ENCODE assay signal across 8 mouse cellular contexts in genomic region chr13:98814275-98815040, GRCm38 (mm10). TPM values are rescaled to one million over a fixed set of nuclear protein-coding genes. Genes with fewer than 3 reads are reported as not detected.
A peak's percentile ranks its signal among the peaks of the same experiment; 100 is the strongest.
DNase-seq lines count a peak whose midpoint lies in the region; ATAC-seq and TF ChIP-seq lines count a peak whose summit lies in the region.

No protein-coding gene starts in this region.

- WGBS in embryonic facial prominence, embryonic 11.5 days = under 1% methylated on average over 26 of the region's 81 CpGs
- under 1% methylated on average over 72 of the region's 81 CpGs for WGBS in heart, embryonic 13.5 days
- under 1% methylated on average over 40 of the region's 81 CpGs for WGBS in kidney, embryonic 16.5 days
- 3% methylated on average over 61 of the region's 81 CpGs for WGBS in liver, postnatal 0 days (ENCODE audit: insufficient replicate concordance)
- under 1% methylated on average over 44 of the region's 81 CpGs for WGBS in neural tube, embryonic 15.5 days

- H3K79me2 ChIP-seq in C2C12 (ENCODE audit: control insufficient read depth, insufficient read depth) = peaks cover 53% of the 10 kb centered on the region

- peak overlapping the region; percentile 97 for H3K9ac ChIP-seq in embryonic facial prominence, embryonic 11.5 days (replicated peaks; ENCODE audit: low read length)
- H3K9ac ChIP-seq in heart, embryonic 13.5 days = peak overlapping the region; percentile 99
- H3K9ac ChIP-seq in kidney, embryonic 16.5 days (replicated peaks; ENCODE audit: low read length) = peak overlapping the region; percentile 97
- peak overlapping the region; percentile 95 for H3K9ac ChIP-seq in liver, postnatal 0 days (replicated peaks)
- H3K9ac ChIP-seq in neural tube, embryonic 15.5 days (replicated peaks) = peak overlapping the region; percentile 89

- no peaks in the 10 kb centered on the region for H3K4me1 ChIP-seq in embryonic facial prominence, embryonic 11.5 days (ENCODE audit: control insufficient read depth, insufficient read depth, low read length)
- peaks cover 27% of the 10 kb centered on the region for H3K4me1 ChIP-seq in heart, embryonic 13.5 days
- peaks cover 36% of the 10 kb centered on the region for H3K4me1 ChIP-seq in kidney, embryonic 16.5 days (ENCODE audit: insufficient read depth, low read length)
- peaks cover 8% of the 10 kb centered on the region for H3K4me1 ChIP-seq in liver, postnatal 0 days (ENCODE audit: insufficient read depth)
- peaks cover 12% of the 10 kb centered on the region for H3K4me1 ChIP-seq in neural tube, embryonic 15.5 days

- H3K27me3 ChIP-seq in C2C12 (ENCODE audit: control insufficient read depth, insufficient read depth, insufficient read length) = no peaks in the 10 kb centered on the region
- H3K27me3 ChIP-seq in embryonic facial prominence, embryonic 11.5 days (ENCODE audit: control insufficient read depth, insufficient read depth, low read length) = no peaks in the 10 kb centered on the region
- no peaks in the 10 kb centered on the region for H3K27me3 ChIP-seq in heart, embryonic 13.5 days (replicated peaks)
- H3K27me3 ChIP-seq in kidney, embryonic 16.5 days (ENCODE audit: insufficient read depth, low read length) = no peaks in the 10 kb centered on the region
- no peaks in the 10 kb centered on the region for H3K27me3 ChIP-seq in liver, postnatal 0 days (ENCODE audit: insufficient read depth, low read length)
- no peaks in the 10 kb centered on the region for H3K27me3 ChIP-seq in neural tube, embryonic 15.5 days (replicated peaks)

- H3K36me3 ChIP-seq in C2C12 (ENCODE audit: control insufficient read depth, insufficient read depth) = no peaks in the 10 kb centered on the region
- no peaks in the 10 kb centered on the region for H3K36me3 ChIP-seq in embryonic facial prominence, embryonic 11.5 days (replicated peaks; ENCODE audit: control insufficient read depth, insufficient read depth, low read depth, low read length)
- H3K36me3 ChIP-seq in heart, embryonic 13.5 days = no peaks in the 10 kb centered on the region
- H3K36me3 ChIP-seq in kidney, embryonic 16.5 days (ENCODE audit: insufficient read depth, low read length) = no peaks in the 10 kb centered on the region
- no peaks in the 10 kb centered on the region; the same call in 1 of the 2 replicates for H3K36me3 ChIP-seq in liver, postnatal 0 days (replicated peaks; ENCODE audit: insufficient read depth, low read length)
- H3K36me3 ChIP-seq in neural tube, embryonic 15.5 days = no peaks in the 10 kb centered on the region

- peak; percentile 12 for ATAC-seq in activated CD4-positive, CD25-positive, alpha-beta regulatory T cell, adult 4 months
- peak; percentile 54 for ATAC-seq in embryonic facial prominence, embryonic 11.5 days (replicated peaks; ENCODE audit: insufficient number of reproducible peaks, low FRiP score, low TSS enrichment, low read depth)
- ATAC-seq in heart, embryonic 13.5 days (ENCODE audit: extremely low read depth, insufficient number of reproducible peaks, low FRiP score, low TSS enrichment) = peak; percentile 62
- ATAC-seq in kidney, embryonic 16.5 days (ENCODE audit: low FRiP score, low TSS enrichment) = peak; percentile 60
- peak; percentile 47 for ATAC-seq in liver, postnatal 0 days
- peak; percentile 65 for ATAC-seq in neural tube, embryonic 15.5 days (ENCODE audit: low FRiP score)

- peak overlapping the region; percentile 95 for H3K27ac ChIP-seq in embryonic facial prominence, embryonic 11.5 days (replicated peaks; ENCODE audit: low read depth, low read length)
- peak overlapping the region; percentile 99 for H3K27ac ChIP-seq in heart, embryonic 13.5 days (replicated peaks)
- H3K27ac ChIP-seq in kidney, embryonic 16.5 days (ENCODE audit: low read length) = peak overlapping the region; percentile 99
- peak overlapping the region; percentile 99 for H3K27ac ChIP-seq in liver, postnatal 0 days (ENCODE audit: low read depth)
- H3K27ac ChIP-seq in neural tube, embryonic 15.5 days (replicated peaks) = peak overlapping the region; percentile 94

- H3K4me3 ChIP-seq in C2C12 (ENCODE audit: insufficient read depth, poor library complexity, severe bottlenecking) = peak overlapping the region; percentile 78
- peak overlapping the region; percentile 61 for H3K4me3 ChIP-seq in embryonic facial prominence, embryonic 11.5 days (ENCODE audit: low read depth, low read length)
- H3K4me3 ChIP-seq in heart, embryonic 13.5 days = peak overlapping the region; percentile 97
- peak overlapping the region; percentile 91 for H3K4me3 ChIP-seq in kidney, embryonic 16.5 days (ENCODE audit: low read length)
- H3K4me3 ChIP-seq in liver, postnatal 0 days (ENCODE audit: low read depth, low read length) = peak overlapping the region; percentile 91
- peak overlapping the region; percentile 93 for H3K4me3 ChIP-seq in neural tube, embryonic 15.5 days (replicated peaks)

- H3K79me3 ChIP-seq in C2C12 (ENCODE audit: low read depth) = peaks cover 44% of the 10 kb centered on the region

- H3K9me3 ChIP-seq in embryonic facial prominence, embryonic 11.5 days (replicated peaks; ENCODE audit: control insufficient read depth, low read length) = no peaks in the 10 kb centered on the region
- H3K9me3 ChIP-seq in heart, embryonic 13.5 days = no peaks in the 10 kb centered on the region
- H3K9me3 ChIP-seq in kidney, embryonic 16.5 days (ENCODE audit: low read length) = no peaks in the 10 kb centered on the region
- H3K9me3 ChIP-seq in liver, postnatal 0 days (ENCODE audit: low read length) = no peaks in the 10 kb centered on the region
- no peaks in the 10 kb centered on the region for H3K9me3 ChIP-seq in neural tube, embryonic 15.5 days (replicated peaks)

- peak overlapping the region; percentile 97 for H3ac ChIP-seq in C2C12 (ENCODE audit: control insufficient read depth, insufficient read length, low read depth)

- H3K4me2 ChIP-seq in embryonic facial prominence, embryonic 11.5 days (ENCODE audit: low read depth, low read length) = peak overlapping the region; percentile 53
- H3K4me2 ChIP-seq in heart, embryonic 13.5 days = peak overlapping the region; percentile 75
- H3K4me2 ChIP-seq in kidney, embryonic 16.5 days (replicated peaks; ENCODE audit: low read depth, low read length) = peak overlapping the region; percentile 62
- peak overlapping the region; percentile 70 for H3K4me2 ChIP-seq in liver, postnatal 0 days (ENCODE audit: low read depth, low read length)
- peak overlapping the region; percentile 66 for H3K4me2 ChIP-seq in neural tube, embryonic 15.5 days

- TF ChIP-seq CTCF in C2C12 (IDR thresholded peaks at IDR 0.05; ENCODE audit: control insufficient read depth, insufficient read depth, insufficient read length) = no peak
- no peak for TF ChIP-seq CTCF in liver, postnatal 0 days (IDR thresholded peaks at IDR 0.05; ENCODE audit: low read depth)

- no peak for TF ChIP-seq EP300 in liver, postnatal 0 days (IDR thresholded peaks at IDR 0.05; ENCODE audit: low read depth)

- peak; percentile 56 for DNase-seq in embryonic facial prominence, embryonic 11.5 days (ENCODE audit: low spot score)
- DNase-seq in liver, postnatal 0 days = peak; percentile 72
- DNase-seq in thymus, postnatal 25 days = peak; percentile 61

TF ChIP-seq in C2C12, 6 proteins besides CTCF, POLR2A, EP300 and RAD21:
- TF ChIP-seq CEBPB (IDR thresholded peaks at IDR 0.05; ENCODE audit: low read depth) = no peak
- no peak for TF ChIP-seq FOSL1 (IDR thresholded peaks at IDR 0.05; ENCODE audit: insufficient read depth, low read length, poor library complexity, severe bottlenecking)
- TF ChIP-seq USF1 (IDR thresholded peaks at IDR 0.05; ENCODE audit: low read depth) = no peak
- TF ChIP-seq MYOG (IDR thresholded peaks at IDR 0.05; ENCODE audit: control insufficient read depth, extremely low read depth, insufficient read length) = no peak
- no peak for TF ChIP-seq MAX (IDR thresholded peaks at IDR 0.05)
- no peak for TF ChIP-seq MYOD1 (IDR thresholded peaks at IDR 0.05; ENCODE audit: control insufficient read depth, insufficient read length, low read depth)

RNA-seq across cellular contexts. Expression of gene Fcho2, which starts 0.8 kb away (rescaled TPM):
- polyA plus RNA-seq in C2C12 (2012; fragmentation: generic; extraction: Trizol) = 3.1 TPM
- polyA plus RNA-seq in activated CD4-positive, CD25-positive, alpha-beta regulatory T cell, adult 4 months (2017; shearing (Covaris generic)) = 10 to 100 TPM; 42.3 to 47.9 TPM
- 28.1 and 28.6 TPM in 2 replicates for polyA plus RNA-seq in embryonic facial prominence, embryonic 11.5 days (2014; fragmentation: Nextera tagmentation; extraction: Ambion mirVana)
- polyA plus RNA-seq in heart, embryonic 13.5 days (2015; fragmentation: Nextera tagmentation; extraction: Ambion mirVana) = 23.0 and 26.3 TPM in 2 replicates
- polyA plus RNA-seq in kidney, embryonic 16.5 days (2015; fragmentation: Nextera tagmentation; extraction: Ambion mirVana) = 37.5 and 44.7 TPM in 2 replicates
- polyA plus RNA-seq in liver, postnatal 0 days (2015; fragmentation: Nextera tagmentation; extraction: Ambion mirVana) = 16.6 and 16.7 TPM in 2 replicates
- polyA plus RNA-seq in neural tube, embryonic 15.5 days (2015; fragmentation: Nextera tagmentation; extraction: Ambion mirVana) = 22.1 and 25.1 TPM in 2 replicates

Comparison
In these comparisons a context has a peak if more than half of its experiments do, and no peak if none do; other contexts are left out.
1. Peak in every context shown above with its lines: DNase-seq, ATAC-seq, H3K4me3 ChIP-seq and H3K27ac ChIP-seq.
2. ATAC-seq: peak in every context shown above with its lines; median percentile 65 in neural tube, embryonic 15.5 days; 62 in heart, embryonic 13.5 days; 60 in kidney, embryonic 16.5 days; 54 in embryonic facial prominence, embryonic 11.5 days; 47 in liver, postnatal 0 days; 12 in activated CD4-positive, CD25-positive, alpha-beta regulatory T cell, adult 4 months.